Mouse (Mus musculus) gastrocnemius, postnatal 4 days (tissue): ENCODE data around the gene Fastkd5. TPM values are rescaled to one million over a fixed set of nuclear protein-coding genes. Genes with fewer than 3 reads are reported as not detected.

Experiments
- DNase-seq, 2 experiments: peaks; one replicate each; pipeline ENCODE4 v3.0.0; 2021 to 2022; ENCODE audit warnings: low spot score in 2 of 2, mixed read lengths in 2 of 2
- total RNA-seq, 2 experiments: library from RNA; stranded (reverse); gene quantifications; 2 replicates each; pipeline ENCODE4 v1.2.3; 2021

The Fastkd5 gene
- total RNA-seq, 2 experiments from 2014 or later, result 7.3 to 8.2 TPM

DNA sequence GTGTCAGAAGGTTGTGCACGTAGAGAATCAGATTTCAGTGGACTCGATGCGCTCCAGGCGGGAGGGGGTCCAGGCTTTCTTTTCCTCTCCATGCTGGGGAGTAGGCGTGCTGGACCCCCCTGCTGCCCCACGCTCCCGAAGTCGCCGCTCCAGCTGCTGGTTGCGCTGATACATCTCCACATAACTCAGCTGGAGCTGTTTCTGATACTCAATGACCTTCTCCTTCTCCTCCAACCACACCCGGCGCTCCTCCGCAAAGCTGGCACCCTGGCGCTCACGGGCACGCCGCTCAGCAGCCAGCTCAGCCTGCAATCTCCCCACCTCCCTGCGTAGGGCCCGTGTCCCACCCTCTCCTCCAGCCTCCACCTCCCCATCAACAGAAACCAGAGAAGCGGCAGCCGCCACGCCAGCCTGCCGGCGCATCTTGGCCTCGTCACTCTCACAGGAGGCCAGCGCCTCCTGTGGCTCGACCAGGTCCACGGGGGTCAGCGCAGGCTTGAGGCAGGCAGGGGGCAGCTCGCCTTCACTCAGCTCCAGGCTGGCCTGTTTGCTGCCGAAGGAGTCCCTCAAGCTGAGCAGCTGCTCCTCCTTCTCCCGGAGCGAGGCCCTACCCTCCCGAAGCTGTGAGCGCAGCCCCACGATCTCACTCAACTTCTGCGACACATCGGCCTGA, 5.0 kb upstream of the Fastkd5 start:
- peak in 1 of 2 experiments; percentile 33 for DNase-seq

DNA sequence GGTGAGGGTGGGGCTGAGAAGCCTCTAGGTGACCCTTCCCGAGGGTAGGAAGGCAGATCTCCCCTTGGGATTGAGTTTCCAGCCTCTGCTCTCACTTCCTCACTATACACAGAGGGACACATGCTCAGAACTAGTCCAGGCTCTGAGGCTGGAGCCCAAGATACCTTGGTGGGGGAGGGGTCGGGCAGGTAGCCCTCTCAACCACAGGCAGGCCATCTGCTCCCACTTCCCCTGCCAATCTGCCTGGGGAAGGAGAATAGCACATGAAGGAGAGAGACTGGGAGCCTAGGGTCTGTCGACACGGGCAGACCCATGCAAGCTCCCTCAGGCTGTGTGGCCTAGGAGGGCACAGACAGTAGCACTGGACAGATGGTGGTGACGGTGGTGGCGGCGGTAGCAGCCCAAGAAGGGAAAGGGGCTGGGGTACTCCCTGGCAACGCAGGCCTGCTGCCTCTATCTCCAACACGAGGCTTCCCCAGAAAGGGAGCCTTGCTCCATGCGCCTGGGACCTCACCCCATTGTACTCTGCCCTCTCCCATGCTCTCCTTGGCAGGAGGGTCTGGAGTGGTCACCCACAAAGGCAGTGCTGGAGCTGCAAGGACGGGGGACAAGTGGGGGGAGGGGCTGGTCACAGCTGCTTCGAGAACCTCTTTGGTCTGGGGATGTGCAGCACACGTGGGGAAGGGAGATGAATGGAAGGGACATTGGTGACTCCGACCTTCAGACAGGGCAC, 4.3 kb upstream of the Fastkd5 start:
- no peak for DNase-seq

DNA sequence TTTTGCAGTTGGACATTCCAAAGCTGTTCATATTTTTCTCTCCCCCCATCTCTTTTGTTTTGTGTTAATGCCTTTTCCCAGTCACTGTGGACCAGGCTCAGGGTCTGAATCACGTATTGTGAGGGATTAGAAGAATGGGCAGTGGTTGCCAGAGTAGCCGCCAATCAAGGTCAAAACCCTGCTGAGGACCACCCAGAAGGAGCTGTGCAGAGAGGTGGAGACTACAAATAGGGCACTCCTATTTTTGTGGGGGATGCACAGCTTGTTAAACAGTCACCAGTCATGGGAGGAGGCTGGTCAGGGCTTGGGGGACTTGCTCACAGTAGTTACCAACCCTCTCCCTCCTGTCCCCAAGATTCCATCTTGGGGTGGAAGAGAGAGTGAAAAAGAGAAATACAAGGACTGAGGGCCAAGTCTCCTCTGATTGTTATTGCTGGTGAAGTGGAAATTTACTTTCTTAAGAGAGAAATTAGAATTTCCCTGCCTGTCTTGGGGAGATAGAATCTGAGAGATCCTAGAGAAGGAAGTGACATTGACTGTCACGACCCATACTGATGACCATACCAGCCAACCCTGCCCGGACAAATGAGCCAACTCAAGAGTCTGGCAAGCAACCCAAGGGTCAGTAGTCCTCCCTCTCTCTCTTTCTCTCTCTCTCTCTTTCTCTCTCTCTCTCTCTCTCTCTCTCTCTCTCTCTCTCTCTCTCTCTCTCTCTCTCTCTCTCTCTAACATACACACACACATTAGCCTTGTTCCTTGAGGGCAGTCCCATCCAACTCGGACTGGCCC, 3.3 kb upstream of the Fastkd5 start:
- no peak for DNase-seq

DNA sequence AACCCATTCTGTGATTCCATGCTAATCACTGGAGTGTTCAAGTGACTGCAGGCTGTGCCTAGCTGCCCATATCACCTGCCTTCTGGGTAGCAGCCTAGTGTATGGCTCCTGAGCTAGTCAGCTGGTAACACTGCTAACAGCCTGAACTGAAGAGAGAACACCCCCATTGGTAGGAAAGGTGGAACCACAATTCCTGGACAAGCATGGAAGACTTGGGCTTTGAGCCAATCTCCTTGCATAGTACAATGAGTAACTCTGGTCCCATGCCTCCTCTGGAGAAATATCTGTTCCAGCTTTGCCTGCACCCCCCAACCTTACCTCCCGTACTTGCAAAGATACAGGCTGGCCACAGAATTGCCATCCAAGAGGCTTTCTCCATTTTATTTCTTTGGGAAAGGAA, 2.6 kb upstream of the Fastkd5 start:
- DNase-seq, result no peak

DNA sequence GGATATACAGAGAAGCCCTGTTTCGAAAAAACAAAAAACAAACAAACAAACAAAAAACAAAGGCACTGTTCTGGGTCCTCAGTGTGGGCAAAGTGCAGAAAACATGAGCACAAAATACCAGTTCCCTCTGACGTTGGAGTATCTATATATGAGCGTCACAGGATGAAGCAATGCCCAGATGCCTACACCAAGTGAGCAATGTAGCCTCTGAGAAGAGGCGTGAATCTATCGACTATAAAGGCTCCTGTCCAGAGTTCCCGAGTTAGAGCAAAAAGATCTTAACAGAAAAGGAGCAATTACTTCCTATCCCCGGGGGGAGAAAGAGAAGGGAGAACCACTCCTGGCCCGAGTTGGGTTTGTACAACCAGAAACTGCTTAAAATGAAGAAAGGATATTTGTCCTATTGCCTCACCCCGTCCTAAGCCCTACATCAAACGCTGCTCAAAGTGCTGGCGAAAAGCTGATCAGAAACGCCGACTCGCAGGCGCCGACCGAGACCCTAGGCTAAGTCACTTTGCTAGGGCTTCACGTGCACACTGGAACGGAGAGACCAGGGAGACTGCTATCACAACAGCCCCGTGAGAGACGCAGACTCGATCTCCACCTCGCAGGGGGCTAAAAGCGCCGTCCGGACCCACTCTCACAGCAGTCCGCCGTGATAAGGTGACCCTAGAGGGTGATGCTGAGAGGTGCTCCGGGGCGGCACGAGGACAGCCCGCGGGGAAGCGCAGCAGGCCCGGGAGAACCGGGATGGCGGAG, 568 bp downstream of the Fastkd5 start:
- no peak for DNase-seq

DNA sequence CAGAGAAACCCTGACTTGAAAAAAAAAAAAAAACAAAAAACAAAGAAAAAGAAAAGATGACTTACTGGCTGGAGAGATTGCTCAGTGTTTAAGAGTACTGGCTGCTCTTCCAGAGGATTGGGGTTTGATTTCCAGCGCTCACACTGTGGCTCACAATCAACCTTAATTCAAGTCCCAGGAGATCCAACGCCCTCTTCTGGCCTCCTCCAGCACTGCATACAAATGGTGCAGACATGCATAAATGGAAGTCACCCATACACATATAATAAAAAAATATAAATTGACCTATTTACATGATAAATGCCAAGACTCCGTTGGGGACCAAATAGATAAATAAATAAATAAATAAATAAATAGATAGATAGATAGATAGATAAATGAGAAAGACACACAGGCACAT, 1.4 kb downstream of the Fastkd5 start:
- DNase-seq, result no peak

DNA sequence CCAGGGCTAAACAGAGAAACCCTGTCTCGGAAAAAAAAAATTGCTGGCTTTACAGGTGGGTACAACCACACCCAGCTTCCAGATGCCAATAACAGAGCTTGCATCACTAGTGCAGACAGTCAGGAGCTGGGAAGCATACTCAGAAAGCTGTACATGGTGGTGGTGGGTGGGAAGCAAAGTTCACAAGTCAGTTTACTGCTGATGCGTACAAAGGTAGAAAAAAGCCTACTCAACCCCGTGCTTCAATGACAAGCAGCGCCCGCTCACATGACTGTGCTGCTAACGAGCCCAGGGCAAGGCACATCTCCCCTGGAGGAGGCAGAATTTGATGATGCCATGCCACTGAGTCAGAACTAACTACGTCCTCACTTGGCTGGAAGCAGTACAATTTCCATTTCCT, 10.9 kb downstream of the Fastkd5 start:
- no peak for DNase-seq

DNA sequence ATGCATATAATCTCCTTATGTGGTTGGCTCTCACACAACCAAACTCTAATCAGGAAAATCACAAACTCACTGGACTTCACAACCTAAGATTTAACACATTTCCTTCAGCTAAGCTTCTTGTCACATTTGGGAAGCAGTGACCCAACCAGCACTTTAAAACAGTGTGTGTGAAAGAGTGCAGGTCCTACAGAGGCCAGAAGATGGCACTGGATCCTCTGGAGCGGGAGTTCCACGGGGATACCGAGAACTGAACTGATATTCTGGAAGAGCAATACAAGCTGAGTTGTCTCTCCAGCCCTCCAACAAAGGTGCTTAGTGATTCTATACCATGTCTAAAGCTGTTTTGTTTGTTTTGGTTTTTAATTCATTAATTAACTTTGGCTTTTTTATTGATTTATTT, 16.7 kb downstream of the Fastkd5 start:
- DNase-seq, result no peak

DNA sequence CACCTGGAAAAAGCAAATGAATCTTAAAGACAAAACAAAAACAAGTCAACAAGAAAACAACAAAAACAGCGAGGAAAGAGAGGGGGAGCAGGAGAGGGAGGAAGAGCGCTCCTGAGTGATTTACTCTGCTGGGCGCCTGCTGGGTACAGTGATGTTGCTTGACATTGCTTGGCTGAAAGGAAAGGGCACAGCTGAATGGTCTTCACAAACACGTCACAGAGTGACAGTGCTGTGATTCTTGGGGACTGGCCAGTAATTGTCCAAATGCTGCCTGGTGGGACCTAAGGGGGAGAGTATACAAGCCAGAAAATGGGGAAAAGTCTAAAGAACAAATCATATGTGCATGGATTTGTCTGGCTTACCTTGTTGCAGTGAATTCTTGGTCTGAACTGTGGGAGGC, 27.6 kb downstream of the Fastkd5 start:
- DNase-seq, result no peak

DNA sequence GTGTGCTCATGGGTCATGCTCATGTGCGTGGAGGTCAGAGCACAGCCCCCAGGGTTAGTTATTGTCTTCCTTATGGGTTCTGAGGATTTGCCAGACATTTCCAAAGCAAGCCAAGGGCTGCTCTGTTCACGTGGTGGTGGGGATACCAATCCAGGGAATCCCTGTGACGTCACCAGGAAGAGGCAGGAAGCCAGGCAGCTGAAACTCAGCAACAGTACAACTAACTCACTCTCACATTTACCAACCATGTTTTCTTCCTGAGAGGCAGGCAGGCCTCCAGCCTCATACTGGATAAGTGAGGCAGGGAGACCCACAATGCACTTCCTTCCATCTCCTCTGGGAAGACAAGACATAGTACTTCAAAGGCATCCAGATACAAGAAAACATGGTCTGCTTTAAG, 31.4 kb downstream of the Fastkd5 start:
- no peak for DNase-seq

DNA sequence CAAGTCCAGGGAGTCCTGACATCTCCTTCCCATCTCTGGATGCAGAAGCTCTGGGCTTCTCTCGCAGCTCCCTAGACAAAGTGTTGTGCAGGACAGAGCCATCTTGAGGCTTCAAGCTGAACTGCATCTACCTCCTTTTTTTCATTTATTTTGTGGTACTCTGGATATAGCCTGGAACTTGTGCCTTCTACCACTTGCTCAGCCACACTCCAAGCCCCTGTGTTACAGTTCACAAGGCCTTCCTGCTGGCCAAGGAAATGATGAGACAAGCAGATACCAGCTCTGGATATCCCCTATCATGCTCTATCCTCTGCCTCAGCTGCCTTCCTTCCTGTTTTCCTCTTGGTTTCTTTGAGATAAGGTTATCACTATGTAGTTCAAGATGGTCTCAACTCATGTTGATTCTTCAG, 32.2 kb downstream of the Fastkd5 start:
- no peak for DNase-seq

DNA sequence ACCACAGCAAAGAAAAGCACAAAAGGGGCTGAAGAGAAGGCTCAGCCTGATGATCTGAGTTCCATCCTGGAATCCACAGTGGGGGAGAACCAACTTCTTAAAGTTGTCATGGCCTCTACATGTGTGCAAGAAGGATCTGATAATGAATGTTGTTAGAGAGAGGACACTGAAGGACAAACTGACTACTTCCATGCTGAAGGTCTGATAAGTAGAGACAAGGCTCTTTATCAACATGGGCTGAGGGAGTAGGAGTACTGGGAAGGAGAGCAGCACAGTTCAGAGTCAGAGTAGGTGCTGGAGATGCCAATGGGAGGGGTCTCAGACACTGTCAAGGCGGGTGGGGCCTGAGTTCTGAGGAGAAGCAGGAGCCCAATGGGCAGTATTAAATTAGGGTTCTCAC, 34.2 kb downstream of the Fastkd5 start:
- no peak for DNase-seq

DNA sequence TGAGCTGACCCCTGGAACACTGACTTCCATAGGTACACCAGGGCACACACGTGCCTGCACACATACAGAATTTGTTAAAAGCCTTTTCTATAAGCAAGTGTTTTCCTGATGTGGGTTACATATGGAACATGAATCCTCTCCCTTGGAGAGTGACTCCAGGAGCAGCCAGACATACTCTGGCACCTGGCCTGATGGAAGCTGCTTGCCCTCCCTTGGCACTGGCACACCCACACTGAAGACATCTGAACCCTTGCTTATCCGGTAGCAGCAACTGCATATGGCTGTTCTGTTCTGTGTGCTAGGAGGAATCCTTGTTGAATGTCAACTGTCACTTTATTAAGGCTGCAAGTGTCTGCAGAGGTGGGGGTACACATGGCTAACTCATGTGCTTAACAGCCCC, 38.8 kb downstream of the Fastkd5 start:
- DNase-seq, result no peak

DNA sequence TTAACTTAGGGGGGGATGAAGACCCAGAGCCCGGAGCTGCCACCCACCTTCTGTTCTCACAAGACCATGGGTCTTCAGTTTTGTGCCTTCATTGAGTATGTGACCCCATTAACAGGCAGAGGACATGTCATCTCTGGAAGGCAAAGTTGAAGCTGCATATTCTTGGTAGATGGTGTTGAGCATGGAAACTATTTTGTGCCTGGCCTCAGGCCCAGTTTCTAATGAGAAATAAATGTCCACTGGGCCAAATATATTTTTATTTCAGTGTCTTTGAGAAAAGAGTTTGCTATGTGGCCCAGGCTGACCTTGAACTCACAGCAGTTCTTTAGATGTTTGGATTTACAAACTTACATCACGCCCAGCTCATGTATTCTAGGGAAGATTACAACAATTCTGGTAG, 40.1 kb downstream of the Fastkd5 start:
- DNase-seq, result no peak

DNA sequence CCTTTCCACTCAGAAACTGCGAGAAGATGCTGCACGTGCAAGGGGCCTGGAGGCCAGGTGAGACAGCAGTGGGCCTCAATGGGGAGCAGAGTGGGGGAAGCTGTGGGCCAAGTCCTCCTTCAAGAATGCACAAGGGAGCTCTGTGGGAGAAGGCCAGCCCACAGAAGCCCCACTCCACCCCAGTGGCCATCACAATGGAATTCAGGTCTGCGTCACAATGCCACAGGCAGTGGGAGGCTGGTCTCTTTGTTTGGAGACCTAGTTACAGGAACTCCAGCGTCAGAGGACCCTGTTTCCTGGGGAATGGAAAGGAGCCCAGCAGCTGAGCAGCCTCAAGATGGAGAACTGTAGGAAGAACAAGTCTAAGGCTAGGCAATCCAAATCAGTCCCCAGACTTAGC, 40.7 kb downstream of the Fastkd5 start:
- no peak for DNase-seq

DNA sequence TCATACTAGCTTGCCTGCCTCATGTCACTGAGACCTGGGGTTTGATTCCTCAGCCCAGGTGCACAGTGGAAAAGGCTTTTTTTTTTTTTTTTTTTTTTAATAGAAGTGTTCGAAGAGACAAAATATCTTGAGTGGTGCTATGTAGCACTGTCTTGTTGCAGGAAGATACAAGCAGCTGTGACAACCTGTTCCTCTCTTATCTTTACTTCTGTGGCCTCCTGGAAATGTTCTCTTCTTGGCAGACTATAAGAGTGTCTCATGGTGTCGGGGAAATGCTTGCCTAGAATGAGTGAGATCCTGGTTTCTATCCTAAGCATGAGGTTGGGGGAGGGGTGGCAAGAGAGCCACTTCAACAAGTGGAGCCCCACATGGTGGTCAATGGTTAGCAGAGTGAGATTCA, 41.5 kb downstream of the Fastkd5 start:
- no peak for DNase-seq

DNA sequence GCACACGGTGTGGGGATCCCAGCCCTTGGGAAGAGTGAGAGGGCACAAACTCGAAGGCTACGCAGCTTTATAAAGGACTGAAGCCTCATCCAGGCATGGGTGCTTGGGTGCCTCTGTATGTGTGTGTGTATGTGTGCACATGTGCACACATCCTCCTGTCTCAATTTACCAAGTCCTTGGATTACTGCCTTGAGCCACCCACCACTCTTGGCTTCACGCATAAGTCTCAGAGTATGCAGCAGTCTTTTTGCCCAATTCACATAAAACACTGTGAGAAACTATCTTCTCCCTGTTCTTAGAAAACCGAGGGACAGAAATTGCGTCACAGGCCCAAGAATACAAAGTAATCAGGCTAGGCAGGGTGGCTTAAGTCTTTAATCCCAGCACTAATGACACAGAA, 43.8 kb downstream of the Fastkd5 start:
- no peak for DNase-seq

DNA sequence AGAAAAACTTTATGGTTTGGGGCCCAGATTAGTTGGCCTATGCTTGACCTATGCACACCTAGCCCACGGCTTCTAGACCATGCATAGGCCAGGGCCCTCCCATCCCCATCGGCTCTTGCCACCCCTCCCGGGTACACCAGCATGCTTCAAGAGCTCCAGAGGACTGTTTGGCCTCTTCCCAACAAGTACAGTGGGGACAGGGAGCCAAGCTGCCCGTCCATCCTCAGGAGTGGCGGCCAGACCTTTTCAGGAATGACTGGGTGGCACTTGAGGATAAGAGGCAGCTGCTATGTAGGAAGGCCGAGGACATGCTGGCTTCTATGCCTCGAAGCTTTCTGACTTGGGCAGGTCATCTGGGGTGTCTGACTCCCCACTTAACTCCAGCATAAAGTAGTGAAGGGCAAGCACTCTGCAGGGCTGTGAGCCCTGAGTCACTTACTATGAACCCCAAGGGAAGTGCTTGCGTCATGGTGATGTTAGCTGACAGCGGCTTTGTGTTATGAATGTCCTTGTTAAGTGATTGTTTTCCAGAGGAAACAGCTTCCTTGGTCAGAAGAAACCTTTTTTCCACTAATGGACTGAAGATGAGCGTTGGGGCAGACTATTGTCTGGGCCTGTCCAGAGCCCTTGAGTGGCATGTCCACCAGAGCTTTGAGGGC, 45.8 kb downstream of the Fastkd5 start:
- no peak for DNase-seq

DNA sequence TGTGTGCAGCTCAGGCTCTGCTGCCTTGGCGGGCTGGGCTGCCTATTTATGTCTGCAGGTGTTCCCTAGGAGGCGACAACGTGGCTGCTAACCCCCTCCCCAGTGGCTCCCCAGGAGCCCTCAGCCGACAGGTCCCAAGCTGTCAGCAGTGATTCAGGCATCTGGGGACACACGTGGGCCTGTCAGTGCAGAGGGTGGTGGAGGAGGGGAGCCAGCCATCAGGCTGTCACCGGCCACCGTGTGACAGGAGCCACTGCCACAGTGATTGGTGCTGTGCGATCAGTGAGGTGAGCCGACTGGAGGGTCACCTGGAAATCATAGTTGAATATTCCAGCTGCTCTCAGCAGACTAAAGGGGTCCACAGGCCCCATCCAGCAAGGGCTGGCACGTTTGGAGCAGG, 47.3 kb downstream of the Fastkd5 start, which contains the start of gene Avp:
TSS of gene Avp (minus strand) at position 3 of the 400 bp plus-strand sequence.
- DNase-seq, result no peak

DNA sequence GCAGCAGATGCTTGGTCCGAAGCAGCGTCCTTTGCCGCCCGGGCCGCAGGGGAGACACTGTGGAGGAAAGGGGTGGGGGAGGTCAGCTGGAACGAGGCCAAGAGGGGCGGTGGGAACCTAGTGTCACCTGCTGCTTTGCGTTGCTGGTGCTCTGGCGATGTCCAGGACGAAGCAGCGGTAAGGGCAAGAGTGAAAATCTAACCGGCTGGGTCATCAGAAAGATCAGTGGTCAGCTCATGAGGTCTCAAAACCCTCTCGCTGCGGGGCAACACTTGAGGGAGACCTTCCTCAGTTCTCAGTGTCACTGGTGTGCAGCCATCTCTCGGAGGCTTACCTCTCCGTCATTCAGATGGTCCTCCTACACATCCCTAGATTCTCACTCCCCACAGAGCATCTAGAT, 48.6 kb downstream of the Fastkd5 start:
- DNase-seq, result no peak

DNA sequence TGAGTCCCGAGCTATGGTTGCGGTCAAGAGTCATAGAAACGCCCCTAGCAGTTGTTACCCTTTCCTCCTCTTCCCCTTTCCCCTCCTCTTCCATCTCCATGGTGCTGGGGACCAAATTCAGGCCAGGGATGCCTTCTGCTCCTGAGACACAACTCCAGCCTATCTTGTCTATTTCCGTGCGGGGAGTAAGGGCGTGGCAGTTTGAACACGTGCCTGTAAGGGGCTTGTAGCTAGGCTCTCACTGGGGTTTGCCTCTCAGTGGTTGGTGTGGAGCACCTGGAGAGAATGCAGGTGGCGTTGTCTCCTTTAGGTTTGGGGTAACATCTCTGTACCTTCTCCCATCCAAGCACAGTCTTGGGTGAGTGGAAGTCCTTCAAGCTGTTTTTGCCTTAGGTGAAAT, 50.0 kb downstream of the Fastkd5 start:
- no peak for DNase-seq
